25 mouse cellular contexts compared by ENCODE assay signal in genomic region chr11:97284854-97285253, GRCm38 (mm10).
"Had no signal": no experiment of that assay in that cellular context is flagged by ENCODE, and none has a peak within 500 bp of the region (broad histone marks: within the 10 kb centered on the region; RNA-seq: fewer than 3 reads in every experiment).

No protein-coding gene starts in this region.

- H3K4me3 ChIP-seq: heart, adult 2 months; heart, embryonic 13.5 days; heart, embryonic 15.5 days; hindbrain, embryonic 13.5 days; hindbrain, embryonic 15.5 days; kidney, embryonic 15.5 days; limb, embryonic 13.5 days; limb, embryonic 15.5 days had no signal

- H3K27ac ChIP-seq: heart, adult 2 months; heart, embryonic 13.5 days; heart, embryonic 15.5 days; hindbrain, embryonic 13.5 days; hindbrain, embryonic 15.5 days; hindbrain, postnatal 0 days; kidney, embryonic 15.5 days; kidney, postnatal 0 days; limb, embryonic 13.5 days; limb, embryonic 15.5 days had no signal

- H3K36me3 ChIP-seq: heart, embryonic 13.5 days; heart, embryonic 15.5 days; hindbrain, embryonic 13.5 days; hindbrain, embryonic 15.5 days; kidney, embryonic 15.5 days; limb, embryonic 13.5 days; limb, embryonic 15.5 days had no signal

- ATAC-seq: hindbrain, postnatal 0 days; intestine, embryonic 16.5 days had no signal

- DNase-seq: gastrocnemius, postnatal 14 days; gastrocnemius, postnatal 36 days; heart, adult 11 months; heart, adult 2 months; heart, postnatal 14 days; heart, postnatal 36 days; kidney, adult 11 months; kidney, adult 2 months; kidney, adult 9 months; kidney, postnatal 14 days; kidney, postnatal 36 days; layer of hippocampus, adult 9-11 months; layer of hippocampus, postnatal 36 days; left cerebral cortex, postnatal 4 days had no signal

- H3K27me3 ChIP-seq: heart, embryonic 13.5 days; heart, embryonic 15.5 days; hindbrain, embryonic 13.5 days; hindbrain, embryonic 15.5 days; kidney, embryonic 15.5 days; limb, embryonic 13.5 days; limb, embryonic 15.5 days had no signal

- H3K9me3 ChIP-seq: heart, embryonic 13.5 days; heart, embryonic 15.5 days; hindbrain, embryonic 13.5 days; hindbrain, embryonic 15.5 days; kidney, embryonic 15.5 days; limb, embryonic 13.5 days; limb, embryonic 15.5 days had no signal

- H3K9ac ChIP-seq: heart, embryonic 13.5 days; heart, embryonic 15.5 days; hindbrain, embryonic 13.5 days; hindbrain, embryonic 15.5 days; kidney, embryonic 15.5 days; limb, embryonic 13.5 days; limb, embryonic 15.5 days had no signal

- H3K4me2 ChIP-seq: heart, embryonic 11.5 days; heart, embryonic 13.5 days; heart, embryonic 15.5 days; hindbrain, embryonic 13.5 days; hindbrain, embryonic 15.5 days; kidney, embryonic 15.5 days; limb, embryonic 13.5 days; limb, embryonic 15.5 days had no signal
